In genomic region chr3:93554981-93555877, GRCm38 (mm10) we compare ENCODE assay signal across 8 mouse cellular contexts. TPM values are rescaled to one million over a fixed set of nuclear protein-coding genes. Genes with fewer than 3 reads are reported as not detected.
A peak's percentile ranks its signal among the peaks of the same experiment; 100 is the strongest.
DNase-seq lines count a peak whose midpoint lies in the region; ATAC-seq and TF ChIP-seq lines count a peak whose summit lies in the region.

Gene S100a10 (plus strand): TSS chr3:93555080.

- in situ Hi-C loops in ES-E14 (cut with MboI; ENCODE audit: low sequenced_read_pairs in 2 of 2, unreplicated experiment in 2 of 2): no loop called here

- no peak for DNase-seq in ES-E14 (ENCODE audit: low read depth, low spot score)
- peak; percentile 85 to 87 for DNase-seq in adrenal gland, postnatal 36 days
- DNase-seq in hindbrain, embryonic 10.5 days (ENCODE audit: low spot score): peak; percentile 54
- peak; percentile 10 to 28 for DNase-seq in layer of hippocampus, postnatal 36 days
- DNase-seq in lung, postnatal 36 days: peak; percentile 87
- peak; percentile 82 for DNase-seq in ovary, postnatal 36 days (ENCODE audit: low spot score)
- peak; percentile 82 for DNase-seq in urinary bladder, postnatal 14 days (ENCODE audit: low spot score)

- peaks cover 7 to 18% of the 10 kb centered on the region in 2 experiments for H3K4me1 ChIP-seq in ES-E14 (ENCODE audit: control insufficient read depth in 2 of 2, insufficient read depth in 2 of 2, low read length in 2 of 2, poor library complexity in 1 of 2)
- H3K4me1 ChIP-seq in forebrain, embryonic 16.5 days (replicated peaks; ENCODE audit: control insufficient read depth, insufficient read depth, low read length): peaks cover 8% of the 10 kb centered on the region
- H3K4me1 ChIP-seq in hindbrain, embryonic 10.5 days (replicated peaks): peaks cover 20% of the 10 kb centered on the region

- peak within 1 kb of the TSS; percentile 65 for H3K9ac ChIP-seq in ES-E14 (ENCODE audit: insufficient read depth, low read depth, low read length, poor library complexity, severe bottlenecking)
- H3K9ac ChIP-seq in forebrain, embryonic 16.5 days (replicated peaks; ENCODE audit: low read depth, low read length): peak within 1 kb of the TSS; percentile 73

- peak; percentile 90 for ATAC-seq in forebrain, embryonic 16.5 days

- peak within 1 kb of the TSS; percentile 30; the same call in 1 of the 2 replicates for H3K27ac ChIP-seq in ES-E14 (ENCODE audit: insufficient read depth, low read depth, low read length, poor library complexity, severe bottlenecking)
- H3K27ac ChIP-seq in forebrain, embryonic 16.5 days (ENCODE audit: low read length): 0 out of 2 replicates have a peak within 1 kb of the TSS, but pooled peaks have one; percentile 11
- peak within 1 kb of the TSS; percentile 87 for H3K27ac ChIP-seq in hindbrain, embryonic 10.5 days

- H3K27me3 ChIP-seq in forebrain, embryonic 16.5 days (replicated peaks; ENCODE audit: control insufficient read depth, insufficient read depth, low read length): no peaks in the 10 kb centered on the region
- peaks cover 18% of the 10 kb centered on the region for H3K27me3 ChIP-seq in hindbrain, embryonic 10.5 days (ENCODE audit: insufficient read depth, poor library complexity, severe bottlenecking)

- no peaks in the 10 kb centered on the region; the same call in 1 of the 2 replicates for H3K36me3 ChIP-seq in ES-E14 (ENCODE audit: control insufficient read depth, insufficient read depth, low read length, poor library complexity, severe bottlenecking)
- H3K36me3 ChIP-seq in forebrain, embryonic 16.5 days (ENCODE audit: control insufficient read depth, insufficient read depth): no peaks in the 10 kb centered on the region
- H3K36me3 ChIP-seq in hindbrain, embryonic 10.5 days: no peaks in the 10 kb centered on the region

- H3K4me3 ChIP-seq in ES-E14 (ENCODE audit: insufficient read depth in 1 of 2, low read depth in 1 of 2, low read length in 2 of 2, poor library complexity in 1 of 2, severe bottlenecking in 1 of 2): peak within 1 kb of the TSS; percentile 65 to 75
- peak within 1 kb of the TSS; percentile 65 for H3K4me3 ChIP-seq in forebrain, embryonic 16.5 days (replicated peaks; ENCODE audit: low read length)
- peak within 1 kb of the TSS; percentile 63 for H3K4me3 ChIP-seq in hindbrain, embryonic 10.5 days

- H3K4me2 ChIP-seq in forebrain, embryonic 16.5 days (ENCODE audit: low read length): peak within 1 kb of the TSS; percentile 93

- H3K9me3 ChIP-seq in ES-E14 (ENCODE audit: control insufficient read depth, insufficient read depth, low read depth, low read length): no peaks in the 10 kb centered on the region
- no peaks in the 10 kb centered on the region for H3K9me3 ChIP-seq in forebrain, embryonic 16.5 days (ENCODE audit: control insufficient read depth, low read length)
- H3K9me3 ChIP-seq in hindbrain, embryonic 10.5 days: no peaks in the 10 kb centered on the region

- 3% methylated on average over 37 of the region's 39 CpGs for WGBS in forebrain, embryonic 16.5 days
- 3% methylated on average over 39 of the region's 39 CpGs for WGBS in hindbrain, embryonic 10.5 days

TF ChIP-seq in ES-E14, 5 proteins besides CTCF, POLR2A, EP300 and RAD21:
- TF ChIP-seq CHD2 (IDR thresholded peaks at IDR 0.05; ENCODE audit: low read depth, low read length) (no peak), ZC3H11A (IDR thresholded peaks at IDR 0.05; ENCODE audit: borderline replicate concordance, low read depth, low read length) (no peak), ZNF384 (IDR thresholded peaks at IDR 0.05; ENCODE audit: low read depth, low read length) (no peak), MAFK (IDR thresholded peaks at IDR 0.05; ENCODE audit: insufficient read depth, low read depth, low read length) (no peak), HCFC1 (IDR thresholded peaks at IDR 0.05; ENCODE audit: borderline replicate concordance, insufficient read depth, low read length) (no peak)

RNA-seq across cellular contexts. Expression of gene S100a10, which starts in this region (rescaled TPM):
- total RNA-seq in ES-E14 (2012; rRNA removed): 152 and 388 TPM in 2 replicates
- total RNA-seq in adrenal gland, postnatal 36 days (2021): 100 to 1,000 TPM; 166 to 192 TPM
- 117 and 124 TPM in 2 replicates for polyA plus RNA-seq in forebrain, embryonic 16.5 days (2015; fragmentation: Nextera tagmentation; extraction: Ambion mirVana)
- polyA plus RNA-seq in hindbrain, embryonic 10.5 days (2016; fragmentation: Nextera tagmentation; extraction: Ambion mirVana): 160 and 200 TPM in 2 replicates
- 10 to 100 TPM; 16.7 to 20.6 TPM for total RNA-seq in layer of hippocampus, postnatal 36 days (2021)

Comparison
In these comparisons a context has a peak if more than half of its experiments do, and no peak if none do; other contexts are left out.
1. H3K27ac ChIP-seq: peak in every context shown above with its lines; median percentile 87 in hindbrain, embryonic 10.5 days; 30 in ES-E14; 11 in forebrain, embryonic 16.5 days.